Mouse (Mus musculus): ENCODE measurements around the gene A930004D18Rik.
A peak's percentile ranks its signal among the peaks of the same experiment; 100 is the strongest.

A930004D18Rik gene

GRCm38 (mm10) chr2:18052581-18052980 is 15.0 kb upstream of the A930004D18Rik start:
- no peak for DNase-seq

GRCm38 (mm10) chr2:18051831-18052170 is 14.3 kb upstream of the A930004D18Rik start:
- no peak for DNase-seq

- no peak for DNase-seq
These were observed 13.7 kb upstream of the A930004D18Rik start for GRCm38 (mm10) chr2:18051026-18051830.

GRCm38 (mm10) chr2:18050541-18050985 is 13.0 kb upstream of the A930004D18Rik start:
- no peak for DNase-seq

GRCm38 (mm10) chr2:18050018-18050417 is 12.5 kb upstream of the A930004D18Rik start:
- DNase-seq: no peak

- peak; percentile 64 to 86 for DNase-seq
These were observed 11.8 kb upstream of the A930004D18Rik start for GRCm38 (mm10) chr2:18049279-18049821.

GRCm38 (mm10) chr2:18048453-18049075 is 11.0 kb upstream of the A930004D18Rik start, which contains the start of gene Skida1:
Gene Skida1 (minus strand): TSS chr2:18049051.
- peak; percentile 32 to 58 for DNase-seq

- DNase-seq: peak; percentile 77 to 89
These were observed 10.3 kb upstream of the A930004D18Rik start for GRCm38 (mm10) chr2:18047646-18048452.

GRCm38 (mm10) chr2:18046758-18047645 is 9.5 kb upstream of the A930004D18Rik start:
- peak; percentile 75 to 82 for DNase-seq

- no peak for DNase-seq
These were observed 8.6 kb upstream of the A930004D18Rik start for GRCm38 (mm10) chr2:18046186-18046585.

- DNase-seq: no peak
These were observed 8.2 kb upstream of the A930004D18Rik start for GRCm38 (mm10) chr2:18045781-18046181.

- DNase-seq: no peak
These were observed 7.7 kb upstream of the A930004D18Rik start for GRCm38 (mm10) chr2:18045143-18045780.

- peak; percentile 57 to 85 for DNase-seq
These were observed 3.8 kb upstream of the A930004D18Rik start for GRCm38 (mm10) chr2:18041199-18041885.

- no peak for DNase-seq
These were observed 3.0 kb upstream of the A930004D18Rik start for GRCm38 (mm10) chr2:18040347-18041160.

GRCm38 (mm10) chr2:18039566-18040290 is 2.2 kb upstream of the A930004D18Rik start:
- no peak for DNase-seq

GRCm38 (mm10) chr2:18038895-18039371 is 1.4 kb upstream of the A930004D18Rik start:
- no peak for DNase-seq

- peak in 1 of 2 experiments; percentile 24 for DNase-seq
These were observed 710 bp upstream of the A930004D18Rik start for GRCm38 (mm10) chr2:18038141-18038752.

All from kidney, postnatal 25 days (tissue).